Mouse (Mus musculus) B cell, adult 67 days (primary cell): ENCODE data around the gene Ino80. TPM values are rescaled to one million over a fixed set of nuclear protein-coding genes. Genes with fewer than 3 reads are reported as not detected.

Source experiments
- total RNA-seq, 2 experiments: library from RNA; stranded (reverse); gene quantifications; 4 replicates each; pipeline ENCODE4 v1.2.4; 2023

Ino80 gene
- 10 to 100 TPM; 47.3 to 48.9 TPM for total RNA-seq

GRCm38 (mm10) chr2:119477571-119478396 lies at the start of gene Ino80:
TSS of gene Ino80 (minus strand) at chr2:119477687.

GRCm38 (mm10) chr2:119350555-119351486 lies 126.7 kb downstream of the Ino80 start, which contains the start of gene Chac1:
TSS of gene Chac1 (plus strand) at chr2:119351229.

GRCm38 (mm10) chr2:119325568-119326143 lies 151.8 kb downstream of the Ino80 start, which contains the start of gene Dll4:
TSS of gene Dll4 (plus strand) at chr2:119325784.

Other genes starting within 250 kb of the Ino80 start
- gene Ppp1r14d, start 247.8 kb downstream of the Ino80 start, total RNA-seq: not detected
- gene Spint1, start 240.3 kb downstream of the Ino80 start, total RNA-seq: 1 to 10 TPM in 1 of 2 experiments, under 1 TPM in 1; 0.29 to 1.3 TPM
- under 1 TPM; 0.44 to 0.84 TPM for gene Rhov, start 206.4 kb downstream of the Ino80 start, total RNA-seq
- 10 to 100 TPM; 78.7 to 86.0 TPM for gene Vps18, start 188.9 kb downstream of the Ino80 start, total RNA-seq
- gene Dll4, start 151.9 kb downstream of the Ino80 start, total RNA-seq: under 1 TPM; 0.55 to 0.59 TPM
- gene Chac1, start 126.5 kb downstream of the Ino80 start, total RNA-seq: under 1 TPM in 1 of 2 experiments, not detected in 1; 0.56 TPM
- not detected for gene Exd1, start 69.9 kb upstream of the Ino80 start, total RNA-seq
- gene Chp1, start 70.0 kb upstream of the Ino80 start, total RNA-seq: 10 to 100 TPM; 69.4 to 75.0 TPM
- gene Nusap1, start 140.6 kb upstream of the Ino80 start, total RNA-seq: 1 to 10 TPM; 1.8 to 3.8 TPM
- 1 to 10 TPM; 1.1 to 2.0 TPM for gene Oip5, start 140.8 kb upstream of the Ino80 start, total RNA-seq
- gene Ndufaf1, start 185.1 kb upstream of the Ino80 start, total RNA-seq: 10 to 100 TPM; 19.4 to 21.6 TPM
- 10 to 100 TPM; 46.5 to 54.3 TPM for gene Rtf1, start 197.4 kb upstream of the Ino80 start, total RNA-seq